Mouse (Mus musculus) neural tube, embryonic 13.5 days (tissue): ENCODE measurements around the gene Ptprc. TPM values are rescaled to one million over a fixed set of nuclear protein-coding genes. Genes with fewer than 3 reads are reported as not detected.

Source experiments
- ATAC-seq: fragments of 200-750 bp; cut with Nextera tagmentation; 2 replicates; pipeline ENCODE4 v1.8.0; 2017; ENCODE audit warnings: low read depth, mild to moderate bottlenecking, moderate TSS enrichment, moderate library complexity
- H3K27ac ChIP-seq: fragments of 300-500 bp; sonication (generic); replicated peaks from 2 replicates; pipeline ENCODE4 v1.5.1; 2015; ENCODE audit warnings: moderate library complexity, mild to moderate bottlenecking, inconsistent platforms
- H3K27me3 ChIP-seq: fragments of 300-500 bp; sonication (generic); 2 replicates; pipeline ENCODE4 v1.6.1; 2015; ENCODE audit warnings: mild to moderate bottlenecking, inconsistent platforms
- H3K36me3 ChIP-seq: fragments of 300-500 bp; sonication (generic); 2 replicates; pipeline ENCODE4 v1.6.1; 2015; ENCODE audit warnings: mild to moderate bottlenecking, inconsistent platforms
- H3K4me1 ChIP-seq: fragments of 300-500 bp; sonication (generic); replicated peaks from 2 replicates; pipeline ENCODE4 v1.6.1; 2015; ENCODE audit warnings: inconsistent platforms
- H3K4me2 ChIP-seq: fragments of 300-500 bp; sonication (generic); 2 replicates; pipeline ENCODE4 v1.6.1; 2015; ENCODE audit warnings: inconsistent platforms, mild to moderate bottlenecking, moderate library complexity
- H3K4me3 ChIP-seq: fragments of 300-500 bp; sonication (generic); 2 replicates; pipeline ENCODE4 v1.5.1; 2015; ENCODE audit warnings: mild to moderate bottlenecking, inconsistent platforms
- H3K9ac ChIP-seq: fragments of 300-500 bp; sonication (generic); 2 replicates; pipeline ENCODE4 v1.6.1; 2015; ENCODE audit warnings: moderate library complexity, mild to moderate bottlenecking, inconsistent platforms
- H3K9me3 ChIP-seq: fragments of 300-500 bp; sonication (generic); 2 replicates; pipeline ENCODE4 v1.6.1; 2016; ENCODE audit warnings: inconsistent platforms
- WGBS: fragments of 180-500 bp; shearing (Covaris S2); methylation state at CpG from one replicate; pipeline ENCODE4 v1.1.7; 2015; 5-methylcytosine and 5-hydroxymethylcytosine counted together
- polyA plus RNA-seq: library from polyadenylated mRNA; unstranded; fragments of >200 nt; fragmentation: Nextera tagmentation; extraction: Ambion mirVana; gene quantifications from 2 replicates; pipeline ENCODE4 v1.2.1, GENCODE M21; 2015

Gene Ptprc
- polyA plus RNA-seq, 1 experiment from 2014 or later = 1.2 TPM

DNA sequence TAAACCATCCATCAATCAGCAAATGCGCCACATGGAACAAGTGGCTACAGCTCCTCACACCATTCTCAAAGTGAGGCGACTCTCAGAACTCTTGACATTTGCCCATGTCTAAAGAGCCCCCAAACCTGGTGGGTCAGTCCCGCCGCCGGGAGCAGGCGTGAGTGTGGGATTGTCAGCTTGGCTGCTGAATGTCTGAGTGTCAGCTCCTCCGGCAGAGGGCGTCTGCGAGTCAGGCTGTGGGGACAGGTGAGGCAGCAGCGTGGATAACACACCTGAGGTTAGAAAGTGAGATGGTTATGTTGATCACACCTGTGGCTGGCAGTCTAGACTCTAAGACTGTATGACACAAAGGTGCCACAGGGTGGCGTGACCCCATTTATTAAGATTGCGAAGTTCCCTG lies 55.6 kb downstream of the Ptprc start:
- 58% methylated on average over 12 of the region's 12 CpGs for WGBS
- Histone ChIP-seq H3K4me2 (no peak overlapping the region), H3K4me1 (no peaks in the 10 kb centered on the region), H3K4me3 (no peak overlapping the region), H3K9ac (no peak overlapping the region), H3K9me3 (no peaks in the 10 kb centered on the region), H3K27me3 (no peaks in the 10 kb centered on the region), H3K27ac (no peak overlapping the region), H3K36me3 (no peaks in the 10 kb centered on the region)
- no peak for ATAC-seq

DNA sequence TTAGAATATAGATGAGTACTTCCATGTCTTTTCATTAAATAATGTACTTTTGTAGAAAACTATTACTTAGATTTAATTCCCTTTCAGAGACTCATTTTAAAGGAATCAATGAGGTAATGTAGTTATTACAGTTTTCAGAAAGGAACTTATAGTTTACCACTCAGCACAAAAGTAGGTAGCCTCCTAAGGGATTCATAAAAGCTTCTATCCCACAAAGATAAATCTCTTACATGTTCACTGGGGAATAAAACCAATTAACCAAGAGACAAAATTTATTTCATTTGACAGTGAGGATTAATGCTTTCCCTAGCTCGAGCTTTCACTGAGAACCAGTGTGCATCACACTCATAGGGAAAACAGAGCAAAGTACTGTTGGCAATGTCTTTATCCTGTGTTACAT lies 82.3 kb downstream of the Ptprc start:
- Histone ChIP-seq H3K27ac (no peak overlapping the region), H3K9me3 (no peaks in the 10 kb centered on the region), H3K9ac (no peak overlapping the region), H3K4me1 (no peaks in the 10 kb centered on the region; the same call in 1 of the 2 replicates), H3K4me3 (no peak overlapping the region), H3K36me3 (no peaks in the 10 kb centered on the region), H3K27me3 (no peaks in the 10 kb centered on the region), H3K4me2 (no peak overlapping the region)
- 17% methylated on average over 1 of the region's 1 CpGs for WGBS
- peak; percentile 53; the same call in 1 of the 2 replicates for ATAC-seq

DNA sequence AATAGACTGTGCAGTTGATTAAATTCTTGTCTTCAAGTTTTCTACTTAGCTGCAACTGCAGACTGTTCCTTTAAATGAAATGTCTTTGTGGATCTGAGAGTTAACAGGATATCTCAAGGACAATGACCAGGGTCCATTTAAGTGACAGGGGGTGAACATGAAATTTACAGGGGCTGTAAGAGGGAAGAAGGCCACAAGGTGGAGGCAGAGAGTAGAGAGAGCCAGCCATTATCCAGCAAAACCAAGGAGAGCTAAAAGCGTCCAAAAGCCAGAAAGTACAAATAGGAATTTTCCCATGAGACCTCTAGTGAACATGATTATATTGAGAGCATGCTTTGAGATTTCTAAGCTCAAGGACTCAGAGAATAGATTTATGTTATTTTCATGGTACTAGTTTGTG lies 89.7 kb downstream of the Ptprc start:
- Histone ChIP-seq H3K4me3 (no peak overlapping the region), H3K9me3 (no peaks in the 10 kb centered on the region), H3K4me2 (no peak overlapping the region), H3K9ac (no peak overlapping the region), H3K27me3 (no peaks in the 10 kb centered on the region), H3K27ac (no peak overlapping the region), H3K4me1 (peaks cover 11% of the 10 kb centered on the region), H3K36me3 (no peaks in the 10 kb centered on the region)
- no peak for ATAC-seq
- WGBS = 0% methylated on average over 1 of the region's 1 CpGs

DNA sequence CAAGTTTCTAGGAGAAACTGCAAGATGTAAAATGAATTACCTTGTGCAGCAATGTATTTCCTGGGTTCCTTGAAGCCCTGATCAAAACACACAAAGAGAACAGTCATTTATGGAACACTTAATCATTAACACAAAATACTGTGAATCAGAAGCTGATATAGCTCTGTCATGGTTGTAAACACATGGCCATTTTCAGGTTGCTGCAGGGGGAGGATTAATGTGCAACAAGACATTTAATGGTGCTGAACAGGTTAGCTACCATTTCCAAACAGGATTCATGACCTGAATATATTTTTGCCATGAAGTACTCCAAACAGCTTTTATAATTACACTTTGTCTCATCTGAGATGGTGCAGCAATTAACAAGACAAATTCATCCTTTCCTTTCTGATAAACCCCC lies 91.8 kb downstream of the Ptprc start:
- Histone ChIP-seq H3K4me1 (peaks cover 11% of the 10 kb centered on the region), H3K4me2 (no peak overlapping the region), H3K9me3 (no peaks in the 10 kb centered on the region), H3K27ac (0 out of 2 replicates have a peak overlapping the region, but pooled peaks have one; percentile 28), H3K27me3 (no peaks in the 10 kb centered on the region), H3K9ac (no peak overlapping the region), H3K36me3 (no peaks in the 10 kb centered on the region), H3K4me3 (no peak overlapping the region)
- ATAC-seq = peak; percentile 53; the same call in 1 of the 2 replicates

DNA sequence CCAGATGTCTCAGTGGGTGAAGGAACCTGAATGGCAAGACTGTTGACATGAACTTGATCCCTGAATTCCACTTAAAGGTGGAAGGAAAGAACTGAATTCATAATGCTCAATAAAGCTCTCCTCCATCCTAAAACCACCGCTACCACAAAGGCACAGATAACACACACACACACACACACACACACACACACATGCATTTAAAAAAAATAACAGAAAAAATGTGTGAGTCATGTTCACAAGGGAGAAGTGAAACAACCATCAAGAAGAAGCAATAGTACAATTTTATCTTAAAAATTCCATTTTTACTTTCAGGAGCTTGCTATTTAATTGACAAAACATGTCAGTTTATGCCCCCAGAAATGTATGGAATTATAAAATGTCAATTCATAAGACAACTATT lies 95.2 kb downstream of the Ptprc start:
- H3K36me3 ChIP-seq = no peaks in the 10 kb centered on the region
- H3K9me3 ChIP-seq = no peaks in the 10 kb centered on the region
- H3K27ac ChIP-seq = no peak overlapping the region
- no peak overlapping the region for H3K4me3 ChIP-seq
- no peaks in the 10 kb centered on the region for H3K27me3 ChIP-seq
- no peak for ATAC-seq
- H3K4me2 ChIP-seq = no peak overlapping the region
- H3K9ac ChIP-seq = no peak overlapping the region
- peaks cover 11% of the 10 kb centered on the region for H3K4me1 ChIP-seq
- WGBS = 100% methylated on average over 1 of the region's 1 CpGs

DNA sequence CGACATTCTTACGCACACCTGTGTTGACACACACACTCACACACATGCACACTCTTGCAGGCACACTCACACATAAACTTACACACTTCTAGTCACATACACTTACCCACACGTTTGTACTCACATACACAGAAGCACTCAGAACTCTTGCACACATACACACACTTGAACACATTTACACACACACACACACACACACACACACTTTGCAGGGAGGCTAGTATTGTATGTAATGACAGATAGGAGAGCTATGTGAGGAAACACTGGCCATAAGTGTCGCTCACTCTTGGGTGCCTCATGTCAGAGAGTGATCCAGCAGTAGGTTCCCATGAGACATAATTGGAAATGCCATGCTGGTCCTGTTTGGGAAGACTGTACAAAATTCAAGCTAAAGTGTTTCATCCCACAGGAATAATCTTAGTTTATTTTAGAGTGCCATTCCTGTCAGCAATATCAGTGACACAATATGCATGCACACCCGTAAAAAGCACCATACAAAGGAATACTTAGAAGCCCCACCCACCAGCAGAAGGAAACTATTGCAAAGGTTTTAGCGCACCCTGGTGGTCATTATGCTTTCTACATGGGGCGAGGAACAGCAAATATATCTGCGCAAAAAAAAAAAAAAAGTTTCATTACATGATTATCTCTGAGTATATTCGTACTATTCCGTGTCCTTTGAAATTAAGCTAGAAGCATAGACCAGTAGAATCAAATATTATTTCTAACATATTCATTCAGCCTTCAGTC lies 131.1 kb downstream of the Ptprc start:
- Histone ChIP-seq H3K27ac (no peak overlapping the region), H3K9me3 (no peaks in the 10 kb centered on the region), H3K4me2 (peak overlapping the region; percentile 32; the same call in 1 of the 2 replicates), H3K36me3 (no peaks in the 10 kb centered on the region), H3K4me3 (no peak overlapping the region), H3K27me3 (no peaks in the 10 kb centered on the region), H3K9ac (no peak overlapping the region), H3K4me1 (peaks cover 13% of the 10 kb centered on the region)
- peak; percentile 78; the same call in 1 of the 2 replicates for ATAC-seq
- 34% methylated on average over 10 of the region's 10 CpGs for WGBS

DNA sequence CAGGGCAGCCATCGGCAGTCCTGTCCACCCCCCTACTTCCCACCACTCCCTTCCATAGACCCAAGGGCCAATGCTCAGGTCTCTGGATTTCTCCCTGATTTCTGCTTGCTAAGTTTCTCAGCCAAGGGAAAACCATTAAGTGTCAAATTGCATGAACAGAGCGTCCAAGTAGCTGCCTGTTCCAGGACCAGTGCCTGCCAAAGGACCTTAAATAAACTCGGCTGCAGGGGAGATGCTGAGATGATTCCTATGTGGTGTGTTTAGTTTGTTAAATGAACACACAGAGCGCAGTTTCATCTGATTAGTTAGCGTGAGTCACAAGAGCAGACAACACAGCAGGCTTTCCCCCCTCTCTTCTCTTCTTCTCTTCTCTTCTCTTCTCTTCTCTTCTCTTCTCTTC lies 135.0 kb downstream of the Ptprc start:
- H3K4me1 ChIP-seq = peaks cover 13% of the 10 kb centered on the region
- H3K4me2 ChIP-seq = no peak overlapping the region
- no peak for ATAC-seq
- no peak overlapping the region for H3K27ac ChIP-seq
- no peak overlapping the region for H3K4me3 ChIP-seq
- no peak overlapping the region for H3K9ac ChIP-seq
- no peaks in the 10 kb centered on the region for H3K27me3 ChIP-seq
- no peaks in the 10 kb centered on the region for H3K36me3 ChIP-seq
- no peaks in the 10 kb centered on the region for H3K9me3 ChIP-seq
- WGBS = 47% methylated on average over 5 of the region's 5 CpGs

DNA sequence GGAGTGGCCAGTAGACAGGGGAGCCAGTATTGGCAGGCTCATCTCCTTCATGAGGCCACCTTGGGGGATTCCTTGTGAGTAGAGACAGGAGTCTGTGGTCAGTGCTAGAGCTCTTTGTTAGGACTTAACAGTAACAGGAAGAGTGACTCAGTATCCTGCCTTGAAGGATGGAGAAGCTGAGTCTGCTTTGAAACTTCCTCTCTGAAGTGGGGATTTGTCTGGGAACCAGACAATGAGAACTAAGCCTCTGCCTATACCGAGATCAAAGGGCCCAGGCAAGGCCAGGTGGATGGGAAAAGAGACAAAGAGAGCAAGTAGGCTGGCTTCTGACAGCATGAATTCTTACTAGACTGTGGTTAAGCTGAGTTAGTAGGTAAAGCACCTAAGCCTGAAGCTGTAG lies 136.3 kb downstream of the Ptprc start:
- Histone ChIP-seq H3K27me3 (no peaks in the 10 kb centered on the region), H3K4me2 (no peak overlapping the region), H3K4me1 (peaks cover 10% of the 10 kb centered on the region; the same call in 1 of the 2 replicates), H3K9me3 (no peaks in the 10 kb centered on the region), H3K4me3 (no peak overlapping the region), H3K27ac (no peak overlapping the region), H3K9ac (no peak overlapping the region), H3K36me3 (no peaks in the 10 kb centered on the region)
- ATAC-seq = no peak
- 23% methylated on average over 1 of the region's 1 CpGs for WGBS

DNA sequence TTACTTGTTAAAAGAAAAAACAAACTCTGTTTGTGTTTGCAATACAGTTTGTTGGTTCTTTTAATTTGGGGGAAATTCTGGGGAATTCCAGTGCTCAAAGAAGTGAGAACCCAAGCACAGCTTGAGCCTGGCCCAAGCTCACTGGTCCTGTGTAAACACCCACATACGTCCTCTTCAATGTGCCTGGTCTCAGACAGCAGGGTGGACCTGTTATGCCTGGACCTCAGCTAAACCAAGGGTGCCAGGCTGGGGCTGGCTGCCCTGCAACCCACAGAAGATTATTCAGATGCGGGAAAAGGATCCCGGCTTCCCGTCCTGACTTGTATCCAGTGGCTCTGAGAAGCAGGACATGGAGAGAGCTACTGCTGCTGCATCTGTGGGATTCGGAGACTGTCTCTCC lies 138.0 kb downstream of the Ptprc start:
- ATAC-seq = no peak
- Histone ChIP-seq H3K4me3 (no peak overlapping the region), H3K9me3 (no peaks in the 10 kb centered on the region), H3K36me3 (no peaks in the 10 kb centered on the region), H3K4me1 (peaks cover 8% of the 10 kb centered on the region; the same call in 1 of the 2 replicates), H3K27ac (no peak overlapping the region), H3K27me3 (no peaks in the 10 kb centered on the region), H3K4me2 (no peak overlapping the region), H3K9ac (no peak overlapping the region)
- WGBS = 74% methylated on average over 5 of the region's 5 CpGs

DNA sequence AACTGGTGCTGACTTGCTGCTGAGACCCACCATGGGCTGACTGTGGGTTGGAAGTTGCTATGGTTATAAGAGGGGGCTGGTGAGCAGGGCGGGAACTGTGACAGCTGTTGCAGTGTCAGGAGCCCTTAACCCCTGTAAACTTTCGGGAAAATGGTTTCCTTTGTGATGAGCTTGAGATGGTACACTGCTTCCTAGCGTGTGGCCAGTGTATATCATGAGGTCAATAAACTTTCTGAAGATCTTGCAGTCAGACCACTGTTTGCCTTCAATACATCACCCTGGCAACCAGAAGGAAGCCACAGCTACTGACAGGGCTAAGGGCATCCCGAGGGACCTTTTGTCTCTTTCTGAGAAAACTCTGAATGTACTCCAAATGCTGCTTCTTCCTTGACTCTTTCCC lies 145.9 kb downstream of the Ptprc start:
- Histone ChIP-seq H3K4me2 (no peak overlapping the region), H3K4me1 (peaks cover 13% of the 10 kb centered on the region), H3K9me3 (no peaks in the 10 kb centered on the region), H3K9ac (no peak overlapping the region), H3K36me3 (no peaks in the 10 kb centered on the region), H3K27me3 (no peaks in the 10 kb centered on the region), H3K4me3 (no peak overlapping the region), H3K27ac (no peak overlapping the region)
- peak; percentile 75 for ATAC-seq
- WGBS = 7% methylated on average over 4 of the region's 4 CpGs

DNA sequence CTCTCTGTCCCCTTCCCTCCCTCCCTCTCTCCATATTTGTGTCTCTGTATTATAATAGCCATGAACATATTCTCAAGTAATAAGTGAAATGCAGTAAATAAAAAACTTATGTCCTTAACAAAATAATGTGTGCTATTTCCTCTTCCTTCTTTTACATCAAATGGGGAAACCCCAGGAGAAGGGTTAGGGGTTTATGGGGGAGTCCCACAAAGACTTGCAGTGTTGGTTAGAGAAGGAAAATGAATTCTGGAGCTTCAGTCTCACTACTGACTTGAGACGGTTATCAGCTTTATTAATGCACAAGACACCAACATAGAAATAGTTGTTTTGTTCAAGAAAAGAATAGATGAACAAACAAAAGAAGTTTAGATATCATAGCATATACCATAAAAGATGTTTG lies 150.2 kb downstream of the Ptprc start:
- WGBS = 93% methylated on average over 1 of the region's 1 CpGs
- Histone ChIP-seq H3K9ac (no peak overlapping the region), H3K4me2 (no peak overlapping the region), H3K4me3 (no peak overlapping the region), H3K27ac (no peak overlapping the region), H3K27me3 (no peaks in the 10 kb centered on the region), H3K9me3 (no peaks in the 10 kb centered on the region), H3K36me3 (no peaks in the 10 kb centered on the region), H3K4me1 (peaks cover 36% of the 10 kb centered on the region)
- no peak for ATAC-seq

DNA sequence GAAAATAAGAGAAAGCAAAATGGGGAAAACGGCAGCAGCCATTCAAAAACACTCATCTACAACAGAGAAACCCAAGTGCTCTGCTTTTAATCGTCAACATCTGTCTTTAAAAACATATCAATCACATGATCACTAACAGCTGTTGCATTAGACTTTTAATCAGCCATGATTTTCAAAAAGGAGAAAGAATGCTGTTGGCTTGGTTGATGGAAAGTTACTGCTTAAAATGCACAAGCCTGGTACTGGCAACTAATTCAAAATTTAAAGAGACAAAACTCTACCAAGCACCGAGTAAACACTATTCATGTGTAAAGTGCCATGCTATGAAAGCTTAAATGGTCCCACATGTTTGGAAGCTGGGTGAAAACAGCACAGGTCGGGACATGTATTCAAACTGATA lies 151.9 kb downstream of the Ptprc start:
- Histone ChIP-seq H3K27me3 (no peaks in the 10 kb centered on the region), H3K27ac (no peak overlapping the region), H3K4me3 (no peak overlapping the region), H3K9ac (no peak overlapping the region), H3K4me2 (no peak overlapping the region), H3K36me3 (no peaks in the 10 kb centered on the region), H3K9me3 (no peaks in the 10 kb centered on the region), H3K4me1 (peaks cover 23% of the 10 kb centered on the region)
- no peak for ATAC-seq
- 30% methylated on average over 4 of the region's 4 CpGs for WGBS

DNA sequence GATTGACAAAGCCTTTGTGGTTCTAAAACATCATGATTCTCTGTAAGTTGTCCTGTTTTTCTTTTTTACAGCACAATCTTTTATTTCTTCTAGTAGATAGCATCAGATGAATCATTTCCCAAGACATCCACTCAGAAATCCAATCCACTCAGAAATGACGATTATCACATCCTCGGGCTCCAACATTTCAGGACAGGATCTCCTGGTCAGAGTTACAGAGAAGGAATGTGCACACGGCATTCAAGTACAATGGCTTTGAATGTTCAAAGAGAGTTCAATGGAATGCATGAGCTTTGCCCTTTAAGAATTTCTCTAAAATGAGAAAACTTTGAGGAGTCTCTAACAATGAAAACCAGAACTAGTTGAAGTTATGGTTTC lies 152.6 kb downstream of the Ptprc start:
- Histone ChIP-seq H3K36me3 (no peaks in the 10 kb centered on the region), H3K27me3 (no peaks in the 10 kb centered on the region), H3K9me3 (no peaks in the 10 kb centered on the region), H3K27ac (peak overlapping the region; percentile 29; the same call in 1 of the 2 replicates), H3K9ac (no peak overlapping the region), H3K4me3 (no peak overlapping the region), H3K4me2 (no peak overlapping the region), H3K4me1 (peaks cover 23% of the 10 kb centered on the region)
- WGBS = 11% methylated on average over 3 of the region's 3 CpGs
- no peak for ATAC-seq
